ENCODE assay signal across 25 mouse cellular contexts in the genomic region with DNA sequence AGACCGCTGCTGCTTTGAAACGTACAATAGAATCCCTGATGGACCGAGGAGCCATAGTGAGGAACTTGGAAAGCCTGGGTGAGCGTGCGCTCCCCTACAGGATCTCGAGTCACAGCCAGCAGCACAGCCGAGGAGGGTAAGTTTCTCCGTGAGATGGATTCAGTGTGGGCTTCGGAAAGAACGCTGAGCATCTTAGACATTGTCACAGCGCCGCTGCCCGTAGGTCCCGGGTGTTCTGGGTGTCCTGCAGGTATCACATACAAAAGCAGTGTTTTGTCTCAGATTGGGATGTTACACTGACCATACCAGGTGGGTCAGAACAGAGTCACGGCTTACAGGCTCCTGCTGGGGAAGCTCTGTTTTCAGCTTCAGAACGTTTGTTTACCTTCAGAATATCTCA. TPM values are rescaled to one million over a fixed set of nuclear protein-coding genes. Genes with fewer than 3 reads are reported as not detected.
DNase-seq lines count a peak whose midpoint lies in the region; ATAC-seq lines count a peak whose summit lies in the region.
"Had no signal": no experiment of that assay in that cellular context is flagged by ENCODE, and none has a peak within 500 bp of the region (broad histone marks: within the 10 kb centered on the region; RNA-seq: fewer than 3 reads in every experiment).

No protein-coding gene starts in this region.

- H3K9me3 ChIP-seq in forebrain, embryonic 13.5 days (replicated peaks): no peaks in the 10 kb centered on the region
- H3K9me3 ChIP-seq in forebrain, embryonic 11.5 days (ENCODE audit: control insufficient read depth, low read length): no peaks in the 10 kb centered on the region
- H3K9me3 ChIP-seq in hindbrain, embryonic 15.5 days: no peaks in the 10 kb centered on the region
- no peaks in the 10 kb centered on the region for H3K9me3 ChIP-seq in hindbrain, embryonic 12.5 days (replicated peaks)
- no peaks in the 10 kb centered on the region for H3K9me3 ChIP-seq in midbrain, embryonic 11.5 days (ENCODE audit: control insufficient read depth, low read length)
- no peaks in the 10 kb centered on the region for H3K9me3 ChIP-seq in midbrain, embryonic 10.5 days (replicated peaks)
- H3K9me3 ChIP-seq in neural tube, embryonic 15.5 days (replicated peaks): no peaks in the 10 kb centered on the region
- H3K9me3 ChIP-seq: embryonic facial prominence, embryonic 13.5 days; heart, embryonic 12.5 days; hindbrain, embryonic 10.5 days; intestine, embryonic 15.5 days; liver, embryonic 15.5 days; lung, embryonic 15.5 days; stomach, embryonic 15.5 days had no signal

- H3K4me3 ChIP-seq in forebrain, embryonic 13.5 days: no peak overlapping the region
- no peak overlapping the region for H3K4me3 ChIP-seq in forebrain, embryonic 11.5 days (ENCODE audit: low read depth, low read length)
- H3K4me3 ChIP-seq in hindbrain, embryonic 15.5 days: no peak overlapping the region
- no peak overlapping the region for H3K4me3 ChIP-seq in hindbrain, embryonic 12.5 days
- no peak overlapping the region for H3K4me3 ChIP-seq in midbrain, embryonic 11.5 days (ENCODE audit: low read depth, low read length)
- no peak overlapping the region for H3K4me3 ChIP-seq in midbrain, embryonic 10.5 days
- H3K4me3 ChIP-seq in neural tube, embryonic 15.5 days (replicated peaks): no peak overlapping the region
- H3K4me3 ChIP-seq: embryonic facial prominence, embryonic 13.5 days; erythroblast, embryonic 14.5 days; heart, embryonic 12.5 days; hindbrain, embryonic 10.5 days; intestine, embryonic 15.5 days; liver, embryonic 15.5 days; lung, embryonic 15.5 days; stomach, embryonic 15.5 days had no signal

- H3K27ac ChIP-seq in forebrain, embryonic 13.5 days: 0 out of 2 replicates have a peak overlapping the region, but pooled peaks have one; percentile 11
- no peak overlapping the region for H3K27ac ChIP-seq in forebrain, embryonic 11.5 days (ENCODE audit: low read depth, low read length)
- peak overlapping the region; percentile 54; the same call in 1 of the 2 replicates for H3K27ac ChIP-seq in hindbrain, embryonic 15.5 days (replicated peaks)
- no peak overlapping the region for H3K27ac ChIP-seq in hindbrain, embryonic 12.5 days
- no peak overlapping the region for H3K27ac ChIP-seq in midbrain, embryonic 11.5 days (ENCODE audit: low read depth, low read length)
- H3K27ac ChIP-seq in midbrain, embryonic 10.5 days (replicated peaks): no peak overlapping the region
- H3K27ac ChIP-seq in neural tube, embryonic 15.5 days (replicated peaks): 0 out of 2 replicates have a peak overlapping the region, but pooled peaks have one; percentile 1
- H3K27ac ChIP-seq: embryonic facial prominence, embryonic 13.5 days; hindbrain, embryonic 10.5 days; intestine, embryonic 15.5 days; liver, embryonic 15.5 days; lung, embryonic 15.5 days; stomach, embryonic 15.5 days had no signal

- H3K9ac ChIP-seq in forebrain, embryonic 13.5 days: no peak overlapping the region
- H3K9ac ChIP-seq in forebrain, embryonic 11.5 days (ENCODE audit: low read length): no peak overlapping the region
- H3K9ac ChIP-seq in hindbrain, embryonic 15.5 days: no peak overlapping the region
- no peak overlapping the region for H3K9ac ChIP-seq in hindbrain, embryonic 12.5 days
- no peak overlapping the region for H3K9ac ChIP-seq in midbrain, embryonic 11.5 days (ENCODE audit: low read length)
- no peak overlapping the region for H3K9ac ChIP-seq in neural tube, embryonic 15.5 days (replicated peaks)
- H3K9ac ChIP-seq: embryonic facial prominence, embryonic 13.5 days; heart, embryonic 12.5 days; intestine, embryonic 15.5 days; liver, embryonic 15.5 days; lung, embryonic 15.5 days; stomach, embryonic 15.5 days had no signal

- ATAC-seq in forebrain, embryonic 13.5 days: no peak
- no peak for ATAC-seq in forebrain, embryonic 11.5 days (replicated peaks; ENCODE audit: low FRiP score)
- no peak for ATAC-seq in hindbrain, embryonic 15.5 days (ENCODE audit: low FRiP score, low read depth)
- ATAC-seq in hindbrain, embryonic 12.5 days (ENCODE audit: low FRiP score): no peak
- ATAC-seq in midbrain, embryonic 11.5 days (ENCODE audit: low FRiP score): no peak
- ATAC-seq in neural tube, embryonic 15.5 days (ENCODE audit: low FRiP score): no peak
- ATAC-seq: intestine, embryonic 15.5 days had no signal

- no peaks in the 10 kb centered on the region for H3K27me3 ChIP-seq in forebrain, embryonic 13.5 days
- H3K27me3 ChIP-seq in forebrain, embryonic 11.5 days (ENCODE audit: control insufficient read depth, insufficient read depth, low read length): no peaks in the 10 kb centered on the region
- no peaks in the 10 kb centered on the region for H3K27me3 ChIP-seq in hindbrain, embryonic 15.5 days
- H3K27me3 ChIP-seq in hindbrain, embryonic 12.5 days: no peaks in the 10 kb centered on the region
- no peaks in the 10 kb centered on the region for H3K27me3 ChIP-seq in midbrain, embryonic 11.5 days (ENCODE audit: control insufficient read depth, insufficient read depth, low read length)
- no peaks in the 10 kb centered on the region for H3K27me3 ChIP-seq in midbrain, embryonic 10.5 days (ENCODE audit: low read depth, poor library complexity, severe bottlenecking)
- no peaks in the 10 kb centered on the region for H3K27me3 ChIP-seq in neural tube, embryonic 15.5 days (replicated peaks)
- H3K27me3 ChIP-seq: embryonic facial prominence, embryonic 13.5 days; heart, embryonic 12.5 days; intestine, embryonic 15.5 days; liver, embryonic 15.5 days; lung, embryonic 15.5 days; stomach, embryonic 15.5 days had no signal

- peaks cover 12% of the 10 kb centered on the region for H3K4me1 ChIP-seq in forebrain, embryonic 13.5 days
- H3K4me1 ChIP-seq in forebrain, embryonic 11.5 days (replicated peaks; ENCODE audit: control insufficient read depth, insufficient read depth, low read length): 0 out of 2 replicates have a peak, but pooled peaks cover 2% of the 10 kb centered on the region
- H3K4me1 ChIP-seq in hindbrain, embryonic 15.5 days (replicated peaks): peaks cover 28% of the 10 kb centered on the region
- H3K4me1 ChIP-seq in hindbrain, embryonic 12.5 days: peaks cover 15% of the 10 kb centered on the region
- peaks cover 6% of the 10 kb centered on the region for H3K4me1 ChIP-seq in midbrain, embryonic 11.5 days (ENCODE audit: control insufficient read depth, insufficient read depth, low read length)
- H3K4me1 ChIP-seq in midbrain, embryonic 10.5 days: peaks cover 33% of the 10 kb centered on the region
- peaks cover 24% of the 10 kb centered on the region for H3K4me1 ChIP-seq in neural tube, embryonic 15.5 days
- H3K4me1 ChIP-seq: liver, embryonic 15.5 days had no signal

- no peak for DNase-seq in forebrain, embryonic 11.5 days (ENCODE audit: low spot score)
- peak; percentile 45 for DNase-seq in midbrain, embryonic 11.5 days (ENCODE audit: low spot score, missing footprints)
- no peak for DNase-seq in midbrain, embryonic 10.5 days (ENCODE audit: low spot score)
- DNase-seq: adrenal gland, postnatal 10 days; cerebellum, adult 18-20 months; cerebellum, postnatal 25 days; gastrocnemius, postnatal 10 days; heart, postnatal 10 days; kidney, adult 9 months; liver; lung, postnatal 4 days; thymus, adult 2 months; thymus, postnatal 4 days had no signal

- H3K36me3 ChIP-seq in forebrain, embryonic 13.5 days (ENCODE audit: poor library complexity, severe bottlenecking): peaks cover 22% of the 10 kb centered on the region
- no peaks in the 10 kb centered on the region; the same call in 1 of the 2 replicates for H3K36me3 ChIP-seq in forebrain, embryonic 11.5 days (ENCODE audit: control insufficient read depth, insufficient read depth, low read length)
- no peaks in the 10 kb centered on the region for H3K36me3 ChIP-seq in hindbrain, embryonic 15.5 days
- H3K36me3 ChIP-seq in hindbrain, embryonic 12.5 days: peaks cover 6% of the 10 kb centered on the region
- no peaks in the 10 kb centered on the region; the same call in 1 of the 2 replicates for H3K36me3 ChIP-seq in midbrain, embryonic 11.5 days (ENCODE audit: control insufficient read depth, insufficient read depth, low read length)
- H3K36me3 ChIP-seq in midbrain, embryonic 10.5 days: peaks cover 25% of the 10 kb centered on the region
- peaks cover 10% of the 10 kb centered on the region; the same call in 1 of the 2 replicates for H3K36me3 ChIP-seq in neural tube, embryonic 15.5 days
- H3K36me3 ChIP-seq: intestine, embryonic 15.5 days; liver, embryonic 15.5 days had no signal

- WGBS in forebrain, embryonic 13.5 days: 86% methylated on average over 16 of the region's 16 CpGs
- WGBS in forebrain, embryonic 11.5 days: 84% methylated on average over 16 of the region's 16 CpGs
- WGBS in hindbrain, embryonic 15.5 days: 90% methylated on average over 16 of the region's 16 CpGs
- 82% methylated on average over 16 of the region's 16 CpGs for WGBS in hindbrain, embryonic 12.5 days
- WGBS in midbrain, embryonic 11.5 days: 86% methylated on average over 16 of the region's 16 CpGs
- WGBS in midbrain, embryonic 10.5 days: 88% methylated on average over 16 of the region's 16 CpGs
- 86% methylated on average over 16 of the region's 16 CpGs for WGBS in neural tube, embryonic 15.5 days

- no peak overlapping the region for H3K4me2 ChIP-seq in forebrain, embryonic 13.5 days
- no peak overlapping the region for H3K4me2 ChIP-seq in forebrain, embryonic 11.5 days (ENCODE audit: low read depth, low read length, severe bottlenecking)
- no peak overlapping the region for H3K4me2 ChIP-seq in hindbrain, embryonic 15.5 days
- H3K4me2 ChIP-seq in hindbrain, embryonic 12.5 days (replicated peaks): no peak overlapping the region
- H3K4me2 ChIP-seq in midbrain, embryonic 11.5 days: no peak overlapping the region
- no peak overlapping the region for H3K4me2 ChIP-seq in neural tube, embryonic 15.5 days
- H3K4me2 ChIP-seq: embryonic facial prominence, embryonic 13.5 days; heart, embryonic 12.5 days; intestine, embryonic 15.5 days; liver, embryonic 15.5 days; lung, embryonic 15.5 days; stomach, embryonic 15.5 days had no signal

RNA-seq across cellular contexts. Expression of gene Slc5a3, which starts 41.5 kb away (rescaled TPM):
- polyA plus RNA-seq in forebrain, embryonic 13.5 days (2015; fragmentation: Nextera tagmentation; extraction: Ambion mirVana): 8.6 and 11.5 TPM in 2 replicates
- polyA plus RNA-seq in forebrain, embryonic 11.5 days (2014; fragmentation: Nextera tagmentation; extraction: Ambion mirVana): 11.8 and 12.9 TPM in 2 replicates
- polyA plus RNA-seq in hindbrain, embryonic 15.5 days (2015; fragmentation: Nextera tagmentation; extraction: Ambion mirVana): 16.6 and 17.8 TPM in 2 replicates
- polyA plus RNA-seq in hindbrain, embryonic 12.5 days (2016; fragmentation: Nextera tagmentation; extraction: Ambion mirVana): 20.3 and 20.6 TPM in 2 replicates
- 11.5 and 13.7 TPM in 2 replicates for polyA plus RNA-seq in midbrain, embryonic 11.5 days (2014; fragmentation: Nextera tagmentation; extraction: Ambion mirVana)
- 10.0 and 10.5 TPM in 2 replicates for polyA plus RNA-seq in midbrain, embryonic 10.5 days (2016; fragmentation: Nextera tagmentation; extraction: Ambion mirVana)
- polyA plus RNA-seq in neural tube, embryonic 15.5 days (2015; fragmentation: Nextera tagmentation; extraction: Ambion mirVana): 12.7 and 15.6 TPM in 2 replicates
- polyA plus RNA-seq: erythroblast, embryonic 14.5 days had no signal

RNA-seq across cellular contexts. Expression of gene Gm49711, which starts 41.5 kb away (rescaled TPM):
- 0.18 and 0.21 TPM in 2 replicates for polyA plus RNA-seq in forebrain, embryonic 13.5 days (2015; fragmentation: Nextera tagmentation; extraction: Ambion mirVana)
- polyA plus RNA-seq in forebrain, embryonic 11.5 days (2014; fragmentation: Nextera tagmentation; extraction: Ambion mirVana): 0.17 and 0.25 TPM in 2 replicates
- polyA plus RNA-seq in hindbrain, embryonic 15.5 days (2015; fragmentation: Nextera tagmentation; extraction: Ambion mirVana): 0.32 and 0.34 TPM in 2 replicates
- polyA plus RNA-seq in hindbrain, embryonic 12.5 days (2016; fragmentation: Nextera tagmentation; extraction: Ambion mirVana): 0.26 and 0.65 TPM in 2 replicates
- polyA plus RNA-seq in midbrain, embryonic 11.5 days (2014; fragmentation: Nextera tagmentation; extraction: Ambion mirVana): 0.19 TPM in 1 of 2 replicates, not detected in the other
- 0.11 TPM in 1 of 2 replicates, not detected in the other for polyA plus RNA-seq in midbrain, embryonic 10.5 days (2016; fragmentation: Nextera tagmentation; extraction: Ambion mirVana)
- polyA plus RNA-seq in neural tube, embryonic 15.5 days (2015; fragmentation: Nextera tagmentation; extraction: Ambion mirVana): 0.55 and 0.60 TPM in 2 replicates
- polyA plus RNA-seq: intestine, embryonic 15.5 days; liver, embryonic 15.5 days; lung, embryonic 15.5 days; stomach, embryonic 15.5 days; thymus, adult 2 months had no signal

RNA-seq across cellular contexts. Expression of gene Mrps6, which starts 41.5 kb away (rescaled TPM):
- polyA plus RNA-seq in forebrain, embryonic 13.5 days (2015; fragmentation: Nextera tagmentation; extraction: Ambion mirVana): 143 and 159 TPM in 2 replicates
- polyA plus RNA-seq in forebrain, embryonic 11.5 days (2014; fragmentation: Nextera tagmentation; extraction: Ambion mirVana): 116 and 117 TPM in 2 replicates
- 179 and 183 TPM in 2 replicates for polyA plus RNA-seq in hindbrain, embryonic 15.5 days (2015; fragmentation: Nextera tagmentation; extraction: Ambion mirVana)
- polyA plus RNA-seq in hindbrain, embryonic 12.5 days (2016; fragmentation: Nextera tagmentation; extraction: Ambion mirVana): 139 and 142 TPM in 2 replicates
- 118 and 122 TPM in 2 replicates for polyA plus RNA-seq in midbrain, embryonic 11.5 days (2014; fragmentation: Nextera tagmentation; extraction: Ambion mirVana)
- 123 and 133 TPM in 2 replicates for polyA plus RNA-seq in midbrain, embryonic 10.5 days (2016; fragmentation: Nextera tagmentation; extraction: Ambion mirVana)
- polyA plus RNA-seq in neural tube, embryonic 15.5 days (2015; fragmentation: Nextera tagmentation; extraction: Ambion mirVana): 169 and 180 TPM in 2 replicates
- polyA plus RNA-seq: erythroblast, embryonic 14.5 days had no signal

Comparison
In these comparisons a context has a peak if more than half of its experiments do, and no peak if none do; other contexts are left out.
1. H3K27ac ChIP-seq: peak in forebrain, embryonic 13.5 days (single experiment), hindbrain, embryonic 15.5 days (single experiment) and neural tube, embryonic 15.5 days (single experiment); none in forebrain, embryonic 11.5 days (single experiment), hindbrain, embryonic 12.5 days (single experiment), midbrain, embryonic 11.5 days (single experiment) and midbrain, embryonic 10.5 days (single experiment).